Mouse (Mus musculus) E14TG2a.4 (cell line): ENCODE data around the gene Taldo1.

ENCODE experiments used
- H3K27me3 ChIP-seq: 2 replicates; pipeline ENCODE4 v1.6.1; 2014; ENCODE audit warnings: low read length, control low read depth; ENCODE audit not compliant: insufficient read depth
- H3K36me3 ChIP-seq: 2 replicates; pipeline ENCODE4 v1.6.1; 2014; ENCODE audit warnings: low read length, control low read depth; ENCODE audit not compliant: insufficient read depth
- H3K4me1 ChIP-seq: replicated peaks from 2 replicates; pipeline ENCODE4 v1.6.1; 2014; ENCODE audit warnings: low read depth, low read length, control low read depth
- H3K4me3 ChIP-seq: replicated peaks from 2 replicates; pipeline ENCODE4 v1.5.1; 2014; ENCODE audit warnings: mild to moderate bottlenecking, low read length
- H3K9me3 ChIP-seq: 2 replicates; pipeline ENCODE4 v1.6.1; 2014; ENCODE audit warnings: low read length, control low read depth
- CTCF ChIP-seq: conservative IDR thresholded peaks from 2 replicates; pipeline ENCODE4 v1.5.1; 2014; ENCODE audit warnings: low read length
- NANOG ChIP-seq: IDR thresholded peaks from 2 replicates; pipeline ENCODE4 v1.6.1; 2014; ENCODE audit warnings: borderline replicate concordance, low read length, mixed read lengths
- POU5F1 ChIP-seq: IDR thresholded peaks from 2 replicates; pipeline ENCODE4 v1.6.1; 2014; ENCODE audit warnings: low read length, borderline replicate concordance

Gene Taldo1

GRCm38 (mm10) chr7:141426948-141427730 is 35.1 kb downstream of the Taldo1 start:
- Histone ChIP-seq H3K4me1 (peaks cover 72% of the 10 kb centered on the region), H3K27me3 (no peaks in the 10 kb centered on the region; the same call in 1 of the 2 replicates), H3K36me3 (peaks cover 21% of the 10 kb centered on the region), H3K4me3 (peak overlapping the region; percentile 46; the same call in 1 of the 2 replicates), H3K9me3 (no peaks in the 10 kb centered on the region)
- TF ChIP-seq CTCF (no peak), NANOG (no peak), POU5F1 (no peak)

- Histone ChIP-seq H3K27me3 (no peaks in the 10 kb centered on the region; the same call in 1 of the 2 replicates), H3K4me1 (peaks cover 86% of the 10 kb centered on the region), H3K9me3 (no peaks in the 10 kb centered on the region), H3K36me3 (peaks cover 37% of the 10 kb centered on the region), H3K4me3 (peak overlapping the region; percentile 66)
- TF ChIP-seq NANOG = no peak
These were observed 36.7 kb downstream of the Taldo1 start for GRCm38 (mm10) chr7:141428701-141429100.

GRCm38 (mm10) chr7:141429310-141429709 is 37.3 kb downstream of the Taldo1 start, which contains the start of gene Cend1:
TSS of gene Cend1 (minus strand) at chr7:141429491.
- Histone ChIP-seq H3K4me3 (peak within 1 kb of the TSS; percentile 66), H3K4me1 (peaks cover 91% of the 10 kb centered on the region), H3K9me3 (no peaks in the 10 kb centered on the region), H3K27me3 (no peaks in the 10 kb centered on the region; the same call in 1 of the 2 replicates), H3K36me3 (peaks cover 40% of the 10 kb centered on the region)
- TF ChIP-seq CTCF (no peak), POU5F1 (no peak), NANOG (no peak)

- Histone ChIP-seq H3K27me3 (no peaks in the 10 kb centered on the region; the same call in 1 of the 2 replicates), H3K9me3 (no peaks in the 10 kb centered on the region), H3K4me3 (peak overlapping the region; percentile 66), H3K4me1 (peaks cover 92% of the 10 kb centered on the region), H3K36me3 (peaks cover 40% of the 10 kb centered on the region)
- TF ChIP-seq POU5F1 (no peak), NANOG (no peak), CTCF (no peak)
These were observed 38.0 kb downstream of the Taldo1 start for GRCm38 (mm10) chr7:141429840-141430584.

- Histone ChIP-seq H3K36me3 (peaks cover 40% of the 10 kb centered on the region), H3K4me3 (peak overlapping the region; percentile 66; the same call in 1 of the 2 replicates), H3K9me3 (no peaks in the 10 kb centered on the region), H3K27me3 (no peaks in the 10 kb centered on the region), H3K4me1 (peaks cover 91% of the 10 kb centered on the region)
- TF ChIP-seq POU5F1 (no peak), NANOG (no peak), CTCF (no peak)
These were observed 38.7 kb downstream of the Taldo1 start for GRCm38 (mm10) chr7:141430585-141431240.

- TF ChIP-seq CTCF = no peak
- no peak for TF ChIP-seq POU5F1
- TF ChIP-seq NANOG = no peak
- 0 out of 2 replicates have a peak overlapping the region, but pooled peaks have one; percentile 13 for H3K4me3 ChIP-seq
These were observed 39.6 kb downstream of the Taldo1 start for GRCm38 (mm10) chr7:141431434-141432185.

GRCm38 (mm10) chr7:141432186-141432611 is 40.2 kb downstream of the Taldo1 start:
- peaks cover 40% of the 10 kb centered on the region for H3K36me3 ChIP-seq
- no peaks in the 10 kb centered on the region for H3K9me3 ChIP-seq
- H3K4me3 ChIP-seq = 0 out of 2 replicates have a peak overlapping the region, but pooled peaks have one; percentile 13
- TF ChIP-seq NANOG = no peak
- no peak for TF ChIP-seq CTCF
- no peak for TF ChIP-seq POU5F1
- H3K4me1 ChIP-seq = peaks cover 91% of the 10 kb centered on the region
- no peaks in the 10 kb centered on the region for H3K27me3 ChIP-seq

More at GRCm38 (mm10) chr7:141431434-141432185, 39.6 kb downstream of the Taldo1 start:
- Histone ChIP-seq H3K27me3 (no peaks in the 10 kb centered on the region), H3K36me3 (peaks cover 40% of the 10 kb centered on the region), H3K4me1 (peaks cover 91% of the 10 kb centered on the region), H3K9me3 (no peaks in the 10 kb centered on the region)
